Mouse (Mus musculus) v-Abl transformed pro-B cells (cell line): ENCODE measurements around the gene Prpf4b.
"Not testable (repeated sequence)": the region's sequence is repeated elsewhere in the genome, so short reads cannot be mapped to it uniquely, and the experiment has no call there.

Experiments used
- in situ Hi-C, 2 experiments: fragments of 400-800 bp; cut with MboI; formaldehyde crosslinking; loops; one replicate each; pipeline ENCODE4 v1.15.1; 2025; ENCODE audit not compliant: unreplicated experiment in 2 of 2

Prpf4b gene

GRCm38 (mm10) chr13:34916520-34917167 lies 41.5 kb downstream of the Prpf4b start:
- in situ Hi-C loops: no loop called here

- in situ Hi-C loops: no loop called here
Observed at GRCm38 (mm10) chr13:34924210-34924609, 49.1 kb downstream of the Prpf4b start, which contains the start of the genes Fam217a and 4933417A18Rik. Fam217a (minus strand) TSS chr13:34924310. 4933417A18Rik (plus strand) TSS chr13:34924409.

GRCm38 (mm10) chr13:34934931-34935644 lies 60.0 kb downstream of the Prpf4b start:
- in situ Hi-C loops: no loop called here

- in situ Hi-C loops: no loop called here
Observed at GRCm38 (mm10) chr13:34942370-34942769, 67.3 kb downstream of the Prpf4b start.

GRCm38 (mm10) chr13:34951437-34951836 lies 76.3 kb downstream of the Prpf4b start:
- in situ Hi-C loops: not testable (repeated sequence)
